Mouse (Mus musculus): ENCODE data around the gene Fkbp9.

DNA sequence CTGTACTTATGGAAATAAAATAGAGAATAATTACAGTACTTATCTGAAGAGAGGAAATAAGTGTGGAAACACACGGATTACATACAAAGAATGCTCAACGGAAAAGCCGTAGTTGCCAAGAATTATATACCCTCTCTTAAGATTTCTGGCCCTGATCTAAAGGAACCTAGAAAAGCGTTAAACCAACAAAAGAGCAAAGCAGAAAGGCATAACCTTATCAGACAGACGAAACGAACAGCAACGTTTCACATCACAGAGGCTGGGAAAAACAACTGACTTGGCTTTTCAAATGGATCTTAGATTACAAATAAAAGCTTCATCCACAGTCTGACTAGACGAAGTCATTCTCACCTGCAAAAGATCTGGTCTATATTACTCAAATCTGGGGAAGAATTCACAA, 35.6 kb upstream of the Fkbp9 start:
- TF ChIP-seq CTCF (IDR thresholded peaks at IDR 0.05; ENCODE audit: control insufficient read depth, insufficient read depth, insufficient replicate concordance, low read depth, low read length) (no peak), POLR2A (IDR thresholded peaks at IDR 0.05; ENCODE audit: control insufficient read depth, low read depth, low read length) (no peak)

All from testis, adult 2 months (tissue).